Mouse (Mus musculus) spleen, adult 18-20 months (tissue): ENCODE data around the gene Ripor3.

Experiments used
- DNase-seq, 2 experiments: peaks; one replicate each; pipeline ENCODE4 v3.0.0; 2022; ENCODE audit warnings: mixed read lengths in 2 of 2

Gene Ripor3

GRCm38 (mm10) chr2:167984946-167985345, 25.5 kb downstream of the Ripor3 start:
- no peak for DNase-seq

GRCm38 (mm10) chr2:167984371-167984770, 26.0 kb downstream of the Ripor3 start:
- DNase-seq = no peak

- no peak for DNase-seq
Measured at GRCm38 (mm10) chr2:167982646-167983045, 27.8 kb downstream of the Ripor3 start.

GRCm38 (mm10) chr2:167980391-167980790, 30.0 kb downstream of the Ripor3 start:
- no peak for DNase-seq

- no peak for DNase-seq
Measured at GRCm38 (mm10) chr2:167978271-167978670, 32.1 kb downstream of the Ripor3 start.

- no peak for DNase-seq
Measured at GRCm38 (mm10) chr2:167975746-167976145, 34.7 kb downstream of the Ripor3 start.

GRCm38 (mm10) chr2:167972809-167973208, 37.6 kb downstream of the Ripor3 start:
- no peak for DNase-seq

GRCm38 (mm10) chr2:167972146-167972545, 38.3 kb downstream of the Ripor3 start:
- no peak for DNase-seq

GRCm38 (mm10) chr2:167969851-167970541, 40.4 kb downstream of the Ripor3 start:
- DNase-seq = no peak

GRCm38 (mm10) chr2:167968504-167968903, 41.9 kb downstream of the Ripor3 start:
- no peak for DNase-seq

GRCm38 (mm10) chr2:167965911-167966310, 44.5 kb downstream of the Ripor3 start:
- DNase-seq = no peak

- no peak for DNase-seq
Measured at GRCm38 (mm10) chr2:167964320-167964719, 46.1 kb downstream of the Ripor3 start.

GRCm38 (mm10) chr2:167963778-167964300, 46.6 kb downstream of the Ripor3 start:
- no peak for DNase-seq

- no peak for DNase-seq
Measured at GRCm38 (mm10) chr2:167963176-167963575, 47.2 kb downstream of the Ripor3 start.

GRCm38 (mm10) chr2:167962347-167962746, 48.1 kb downstream of the Ripor3 start:
- DNase-seq = no peak

GRCm38 (mm10) chr2:167960584-167960983, 49.8 kb downstream of the Ripor3 start:
- no peak for DNase-seq

GRCm38 (mm10) chr2:167959996-167960395, 50.4 kb downstream of the Ripor3 start:
- DNase-seq = peak; percentile 54 to 66

- peak; percentile 57 to 61 for DNase-seq
Measured at GRCm38 (mm10) chr2:167959384-167959911, 51.0 kb downstream of the Ripor3 start.

GRCm38 (mm10) chr2:167958843-167959242, 51.6 kb downstream of the Ripor3 start:
- DNase-seq = peak; percentile 66 to 70

GRCm38 (mm10) chr2:167958082-167958788, 52.2 kb downstream of the Ripor3 start:
- DNase-seq = peak in 1 of 2 experiments; percentile 38

- peak in 1 of 2 experiments; percentile 31 for DNase-seq
Measured at GRCm38 (mm10) chr2:167957539-167957938, 52.9 kb downstream of the Ripor3 start.

- DNase-seq = peak in 1 of 2 experiments; percentile 59
Measured at GRCm38 (mm10) chr2:167954928-167955327, 55.5 kb downstream of the Ripor3 start.

- no peak for DNase-seq
Measured at GRCm38 (mm10) chr2:167953819-167954218, 56.6 kb downstream of the Ripor3 start.
